Mouse (Mus musculus): Measurements from ENCODE around the gene Tcp11l1. TPM values are rescaled to one million over a fixed set of nuclear protein-coding genes. Genes with fewer than 3 reads are reported as not detected.

Gene Tcp11l1
- total RNA-seq, 2 experiments from 2014 or later = 2.7 to 3.2 TPM

DNA sequence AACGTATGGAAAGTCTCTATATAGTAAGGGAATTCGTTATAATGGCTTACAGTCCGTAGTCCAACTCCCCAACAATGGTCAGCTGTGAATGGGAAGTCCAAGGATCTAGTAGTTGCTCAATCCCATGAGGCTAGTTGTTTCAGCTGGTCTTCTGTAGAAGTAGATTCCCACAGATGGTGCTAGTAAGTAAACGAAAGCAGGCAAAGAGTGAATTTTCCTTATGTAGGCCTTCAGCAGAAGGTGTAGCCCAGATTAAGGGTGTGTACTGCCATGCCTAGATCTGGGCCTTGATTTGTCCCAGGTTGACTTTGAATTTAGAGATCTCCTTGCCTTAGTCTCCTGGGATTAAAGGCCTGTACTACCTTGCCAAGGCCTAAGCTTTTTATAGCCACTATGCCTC, 4.3 kb upstream of the Tcp11l1 start, which contains the start of gene Pin1rt1:
Pin1rt1 (minus strand) TSS at position 101 of the 400 bp plus-strand sequence.
- no peak for ATAC-seq (replicated peaks; ENCODE audit: low FRiP score, poor library complexity, severe bottlenecking)

DNA sequence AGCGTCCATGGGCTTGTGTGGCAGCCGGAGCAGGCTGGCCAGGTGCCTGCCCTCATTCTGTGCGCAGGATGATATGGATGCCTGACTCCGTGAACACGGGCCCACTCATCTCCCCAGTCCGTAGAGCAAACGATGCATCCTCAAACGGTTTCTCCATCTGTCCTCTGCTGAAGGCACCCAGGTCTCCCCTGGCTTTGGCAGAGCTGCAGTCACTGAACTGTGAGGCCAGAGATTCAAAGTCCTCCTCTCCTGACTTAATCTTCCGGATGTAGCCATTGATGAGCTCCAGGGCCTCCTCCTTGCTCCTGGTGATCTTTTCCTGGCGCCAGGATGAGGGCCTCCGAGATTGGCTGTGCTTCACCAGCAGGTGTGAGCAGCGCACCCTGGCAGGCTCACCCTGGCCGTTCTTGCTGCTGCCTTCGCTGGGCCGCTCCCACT, 2.3 kb upstream of the Tcp11l1 start:
- ATAC-seq (replicated peaks; ENCODE audit: low FRiP score, poor library complexity, severe bottlenecking) = no peak

DNA sequence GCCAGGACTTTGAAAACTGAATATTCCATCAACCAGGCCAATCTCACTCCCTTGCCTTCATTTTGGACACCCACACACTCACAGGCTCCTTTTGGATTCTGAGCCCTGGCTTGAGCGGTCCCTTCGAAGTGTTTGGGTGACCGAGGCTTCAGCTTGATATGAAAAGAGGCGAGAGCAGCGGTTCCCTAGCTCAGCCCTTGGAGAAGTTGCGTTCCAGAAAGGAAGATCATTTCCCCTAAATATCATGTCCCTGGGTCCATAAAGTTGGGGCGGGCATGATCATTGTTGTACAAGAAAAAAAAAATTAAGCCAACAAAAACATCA, 479 bp upstream of the Tcp11l1 start:
- ATAC-seq (replicated peaks; ENCODE audit: low FRiP score, poor library complexity, severe bottlenecking) = no peak

DNA sequence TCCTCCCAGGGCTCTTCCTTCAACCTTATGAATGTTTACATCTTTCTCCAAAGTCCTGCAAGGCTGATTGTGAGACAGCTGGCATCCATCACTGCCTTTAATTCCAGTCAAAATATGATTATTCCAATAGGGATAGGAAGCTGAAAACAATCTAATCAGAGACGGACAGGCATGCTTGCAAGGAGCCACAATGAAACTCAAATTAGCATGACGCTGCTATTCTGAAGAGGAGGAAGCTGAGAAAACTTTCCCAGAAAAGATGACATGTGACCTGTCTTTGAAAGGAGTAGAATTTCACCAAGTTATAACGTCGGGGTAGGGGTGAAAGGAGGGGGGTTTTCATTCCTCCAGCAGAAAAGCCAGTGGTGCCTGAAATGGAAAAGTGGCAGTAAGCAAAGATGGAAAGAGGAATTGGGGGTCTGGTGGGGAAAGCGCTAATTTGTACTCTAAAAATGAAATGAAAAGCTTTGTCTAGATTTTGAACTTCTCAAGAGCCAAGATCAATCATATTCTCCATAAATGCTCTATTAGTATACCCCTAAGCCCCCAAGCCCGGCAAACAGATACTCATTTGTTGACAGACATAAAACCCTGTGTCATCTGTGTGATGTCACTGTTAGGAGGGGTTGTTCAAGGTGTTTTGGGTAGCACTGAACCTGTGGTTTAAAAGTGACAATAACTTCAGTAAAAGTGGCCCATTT, 1.1 kb downstream of the Tcp11l1 start:
- ATAC-seq (replicated peaks; ENCODE audit: low FRiP score, poor library complexity, severe bottlenecking) = no peak

DNA sequence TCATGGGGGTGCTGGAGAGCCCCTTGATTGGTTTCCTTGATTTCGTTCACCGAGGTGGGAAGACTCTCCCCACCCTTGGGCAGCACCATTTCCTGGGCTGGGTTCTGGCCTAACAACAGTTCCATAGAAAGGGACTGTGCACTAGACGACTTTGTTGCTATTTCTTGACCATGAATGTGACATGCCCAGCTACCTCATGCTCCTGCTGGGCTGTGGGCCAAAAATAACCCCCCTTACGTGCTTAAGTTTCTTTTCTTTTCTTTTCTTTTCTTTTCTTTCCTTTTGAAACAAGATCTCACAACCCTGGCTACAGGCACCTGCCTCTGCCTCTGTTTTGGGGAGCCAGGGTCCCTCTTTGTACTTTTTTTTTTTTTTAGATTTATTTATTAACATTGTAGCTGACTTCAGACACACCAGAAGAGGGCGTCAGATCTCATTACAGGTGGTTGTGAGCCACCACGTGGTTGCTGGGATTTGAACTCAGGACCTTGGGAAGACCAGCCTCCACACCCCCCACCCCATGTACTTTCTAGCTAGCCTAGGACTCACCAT, 2.1 kb downstream of the Tcp11l1 start:
- no peak for ATAC-seq (replicated peaks; ENCODE audit: low FRiP score, poor library complexity, severe bottlenecking)

DNA sequence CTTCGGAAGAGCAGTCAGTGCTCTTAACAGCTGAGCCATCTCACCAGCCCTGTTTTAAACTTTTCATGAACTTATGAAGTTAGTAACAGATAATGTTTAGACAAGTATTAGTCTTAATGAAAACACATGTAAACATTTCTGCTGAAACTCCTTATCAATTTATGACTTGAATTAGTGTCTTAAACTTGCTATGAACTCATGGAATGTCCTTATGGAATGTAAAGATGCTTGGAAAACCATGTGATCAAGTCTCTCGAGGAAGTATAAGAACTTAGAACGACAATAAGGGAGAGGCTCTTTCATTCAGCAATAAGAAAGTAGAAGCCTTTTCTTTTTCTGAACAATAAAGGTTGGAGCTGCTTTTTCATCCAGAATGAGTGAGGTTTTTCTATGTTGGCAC, 7.6 kb downstream of the Tcp11l1 start:
- ATAC-seq (replicated peaks; ENCODE audit: low FRiP score, poor library complexity, severe bottlenecking) = no peak

DNA sequence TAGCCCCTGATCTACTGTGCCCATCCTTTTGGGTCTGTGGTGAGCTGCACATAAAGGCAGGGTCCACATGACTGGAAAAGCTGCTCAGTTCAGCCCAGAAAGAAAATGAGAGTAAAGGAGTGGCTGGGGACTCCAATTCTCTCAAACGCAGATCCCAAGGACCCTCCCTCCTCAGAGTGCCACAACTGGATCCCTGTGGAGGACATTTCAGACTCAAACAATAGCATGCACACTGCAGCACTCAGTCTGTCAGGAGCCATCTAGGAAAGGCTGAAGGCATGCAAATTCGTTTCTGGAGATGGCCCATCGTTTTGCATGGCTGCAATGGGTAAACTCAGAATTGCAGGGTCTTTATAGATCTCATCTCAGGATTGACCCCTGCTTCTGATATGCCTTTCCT, 8.8 kb downstream of the Tcp11l1 start:
- no peak for ATAC-seq (replicated peaks; ENCODE audit: low FRiP score, poor library complexity, severe bottlenecking)

DNA sequence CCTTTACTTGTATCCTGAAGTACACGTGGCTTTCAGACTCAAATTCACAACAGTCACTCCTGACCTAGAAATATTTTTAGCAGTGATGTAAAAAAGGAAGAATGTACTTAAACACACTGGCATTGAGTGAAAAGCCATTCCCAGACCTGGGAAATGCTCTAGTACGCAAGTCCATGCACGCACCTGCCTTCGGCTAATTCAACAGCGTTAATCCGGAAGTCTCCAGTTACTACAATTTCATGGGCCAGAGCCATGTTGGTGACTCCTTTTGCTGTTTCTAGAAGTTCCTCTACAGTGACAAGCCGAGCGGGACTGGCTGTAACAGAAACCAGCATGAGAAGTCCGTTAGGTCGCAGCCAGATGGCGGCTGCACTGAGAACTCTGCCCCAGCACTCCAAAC, 12.3 kb downstream of the Tcp11l1 start:
- no peak for ATAC-seq (replicated peaks; ENCODE audit: low FRiP score, poor library complexity, severe bottlenecking)

DNA sequence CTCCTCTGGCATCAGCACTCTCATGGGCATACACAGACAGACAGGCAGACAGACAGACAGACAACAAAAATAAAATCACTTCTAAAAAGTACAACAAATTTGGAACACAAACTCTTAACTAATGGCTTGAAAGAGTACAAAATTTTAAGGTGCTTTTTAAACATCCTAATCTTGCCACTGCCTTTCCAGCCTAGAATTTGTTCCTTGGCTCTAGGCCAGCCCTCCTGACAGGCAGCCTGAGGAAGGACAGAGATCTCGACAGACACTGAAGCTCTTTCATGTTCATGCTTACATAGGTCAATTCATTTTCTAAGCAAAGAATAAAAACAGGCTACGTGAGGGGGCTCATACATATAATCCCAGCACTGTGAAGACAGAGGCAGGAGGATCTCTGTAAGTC, 19.4 kb downstream of the Tcp11l1 start:
- ATAC-seq (replicated peaks; ENCODE audit: low FRiP score, poor library complexity, severe bottlenecking) = no peak

DNA sequence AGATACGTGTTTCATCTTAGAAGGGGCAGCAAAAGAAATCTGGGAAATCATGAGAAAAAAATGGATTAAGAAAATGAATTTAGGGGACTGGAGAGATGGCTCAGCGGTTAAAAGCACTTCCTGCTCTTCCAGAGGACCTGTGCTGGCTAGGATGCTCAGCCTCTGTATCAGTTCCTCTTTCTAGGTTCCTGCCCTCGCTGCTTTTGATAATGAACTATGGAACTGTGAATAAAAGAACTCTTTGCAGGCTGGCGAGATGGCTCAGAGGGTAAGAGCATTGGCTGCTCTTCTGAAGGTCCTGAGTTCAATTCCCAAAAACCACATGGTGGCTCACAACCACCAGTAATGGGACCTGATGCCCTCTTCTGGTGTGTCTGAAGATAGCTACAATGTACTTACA, 21.2 kb downstream of the Tcp11l1 start:
- ATAC-seq (replicated peaks; ENCODE audit: low FRiP score, poor library complexity, severe bottlenecking) = no peak

DNA sequence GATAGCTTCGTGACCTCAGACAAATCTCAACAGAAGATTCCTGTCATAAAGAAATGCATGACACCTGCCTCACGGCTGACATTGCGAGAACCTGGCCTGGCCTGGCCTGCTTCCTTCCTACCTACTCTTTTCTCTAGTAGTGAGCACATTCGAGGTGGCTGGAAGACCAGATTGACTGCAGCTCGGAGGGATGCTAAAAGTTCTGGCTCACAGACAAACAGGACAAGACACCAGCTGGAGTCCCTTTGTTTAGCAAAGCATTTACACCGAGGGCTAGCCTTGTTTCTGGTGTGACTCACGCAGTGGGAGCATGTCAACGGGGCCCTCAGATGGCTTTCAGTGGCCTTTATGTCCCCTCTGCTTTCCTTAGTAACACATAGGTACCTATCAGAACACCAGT, 23.2 kb downstream of the Tcp11l1 start:
- ATAC-seq (replicated peaks; ENCODE audit: low FRiP score, poor library complexity, severe bottlenecking) = no peak

DNA sequence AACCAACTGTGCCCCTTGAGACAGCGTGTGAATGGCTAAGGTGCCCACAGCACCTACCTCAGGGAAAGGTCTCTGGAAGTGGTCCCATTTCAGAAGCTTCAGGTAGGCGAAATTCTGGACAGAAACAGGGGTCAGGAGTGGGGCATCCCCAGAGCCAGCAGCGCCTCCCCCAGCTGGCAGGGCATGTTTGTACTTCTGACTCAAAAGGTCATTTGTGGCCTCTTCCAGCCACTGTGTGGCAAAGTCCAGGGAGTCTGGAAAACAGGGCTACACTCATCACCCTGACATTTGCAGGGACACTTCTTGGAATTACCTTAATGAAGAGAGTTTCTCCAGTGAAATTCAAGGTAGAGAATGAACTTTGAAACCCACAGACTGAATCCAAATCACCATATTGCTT, 23.6 kb downstream of the Tcp11l1 start:
- ATAC-seq (replicated peaks; ENCODE audit: low FRiP score, poor library complexity, severe bottlenecking) = no peak

DNA sequence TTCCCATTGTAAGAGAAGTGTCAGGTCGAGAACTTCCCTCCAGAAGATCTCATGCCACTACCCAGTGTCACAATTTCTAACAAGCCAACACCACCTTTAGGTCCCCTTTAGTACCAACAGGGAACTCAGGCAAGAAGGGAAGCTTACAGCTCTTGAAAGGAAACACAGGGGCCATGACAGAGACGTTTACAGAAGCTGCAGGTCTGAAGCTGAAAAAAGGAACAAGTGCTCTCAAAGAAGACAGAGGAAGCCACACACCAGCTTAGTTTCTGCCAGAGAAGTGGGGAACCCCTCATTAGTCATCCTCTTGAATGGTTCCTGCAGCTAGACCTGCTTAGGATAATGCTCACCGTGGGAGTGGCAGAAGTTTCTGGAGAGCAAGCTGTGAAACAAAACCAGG, 24.7 kb downstream of the Tcp11l1 start:
- ATAC-seq (replicated peaks; ENCODE audit: low FRiP score, poor library complexity, severe bottlenecking) = no peak

DNA sequence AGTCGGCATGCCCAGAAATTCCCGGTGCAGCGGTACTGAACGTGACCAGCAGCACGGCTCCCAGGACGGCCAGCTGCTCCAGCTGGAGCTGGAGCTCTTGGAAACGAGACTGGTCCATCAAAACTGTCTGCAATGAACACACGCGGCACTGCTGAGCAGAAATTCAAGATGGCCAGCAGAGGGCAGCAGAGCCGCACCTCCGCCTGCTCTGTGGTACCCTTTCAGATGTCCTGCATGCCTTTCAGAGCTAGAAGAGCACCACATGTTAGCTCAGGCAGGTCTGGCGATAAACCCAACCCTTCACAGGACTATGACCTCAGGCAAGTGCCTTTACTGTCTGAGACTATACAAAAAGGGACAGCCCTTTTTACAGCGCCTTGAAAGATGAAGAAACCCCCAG, 26.6 kb downstream of the Tcp11l1 start:
- peak; percentile 73 for ATAC-seq (replicated peaks; ENCODE audit: low FRiP score, poor library complexity, severe bottlenecking)

DNA sequence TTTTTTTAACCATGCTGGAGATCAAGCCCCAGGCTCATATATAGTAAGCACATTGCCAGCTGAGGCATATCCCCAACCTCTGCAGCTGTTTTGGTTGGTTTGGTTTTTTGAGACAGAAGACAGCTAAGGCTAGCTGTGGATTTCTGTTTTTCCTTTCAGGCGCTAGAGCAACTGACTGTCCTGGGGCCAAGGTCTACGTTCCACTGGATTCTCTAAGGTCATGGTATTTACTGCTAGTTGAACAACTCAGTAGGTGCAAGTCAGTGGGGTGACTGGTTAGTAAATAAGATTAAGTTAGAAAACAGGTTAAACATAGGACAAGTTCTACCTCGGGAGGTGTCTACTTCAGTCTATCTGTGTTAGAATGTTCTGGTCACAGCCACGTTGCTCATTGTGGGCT, 27.2 kb downstream of the Tcp11l1 start:
- no peak for ATAC-seq (replicated peaks; ENCODE audit: low FRiP score, poor library complexity, severe bottlenecking)

DNA sequence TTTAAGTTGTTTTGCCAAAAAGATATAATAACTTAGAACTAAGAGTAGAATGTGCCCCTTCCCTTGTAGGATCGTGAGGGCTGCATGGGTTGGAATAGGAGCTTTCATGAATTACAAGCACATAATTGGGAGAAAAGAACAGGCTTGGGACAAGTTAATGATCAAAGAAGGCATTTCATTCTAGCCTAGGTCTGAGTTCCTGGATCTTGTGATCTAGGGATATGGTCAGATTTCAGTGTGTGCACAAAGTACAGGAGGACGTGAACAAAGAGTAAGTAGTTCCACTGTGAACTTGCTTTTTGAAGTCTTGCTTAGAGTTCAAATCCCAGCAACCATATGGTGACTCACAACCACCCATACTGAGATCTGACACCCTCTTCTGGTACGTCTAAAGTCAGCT, 34.6 kb downstream of the Tcp11l1 start:
- ATAC-seq (replicated peaks; ENCODE audit: low FRiP score, poor library complexity, severe bottlenecking) = no peak

DNA sequence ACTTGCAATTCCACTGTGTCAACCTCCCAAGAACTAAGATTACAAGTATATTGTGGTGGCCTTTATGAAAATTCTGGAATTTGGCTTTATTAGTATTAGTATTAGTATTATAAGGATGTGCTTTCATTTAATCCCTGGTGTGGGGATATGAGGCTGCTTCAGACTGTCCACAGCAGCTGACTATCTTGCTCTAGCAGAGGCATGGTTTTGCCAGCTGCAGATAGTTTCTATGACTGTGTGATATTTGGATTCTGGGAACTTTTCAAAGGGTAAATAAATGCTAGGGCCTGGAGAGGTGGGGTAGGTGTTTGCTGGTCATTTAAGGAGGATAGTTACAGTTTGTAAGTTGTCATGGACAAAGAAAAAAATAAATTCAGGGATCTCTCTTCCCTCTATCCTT, 40.2 kb downstream of the Tcp11l1 start:
- no peak for ATAC-seq (replicated peaks; ENCODE audit: low FRiP score, poor library complexity, severe bottlenecking)

DNA sequence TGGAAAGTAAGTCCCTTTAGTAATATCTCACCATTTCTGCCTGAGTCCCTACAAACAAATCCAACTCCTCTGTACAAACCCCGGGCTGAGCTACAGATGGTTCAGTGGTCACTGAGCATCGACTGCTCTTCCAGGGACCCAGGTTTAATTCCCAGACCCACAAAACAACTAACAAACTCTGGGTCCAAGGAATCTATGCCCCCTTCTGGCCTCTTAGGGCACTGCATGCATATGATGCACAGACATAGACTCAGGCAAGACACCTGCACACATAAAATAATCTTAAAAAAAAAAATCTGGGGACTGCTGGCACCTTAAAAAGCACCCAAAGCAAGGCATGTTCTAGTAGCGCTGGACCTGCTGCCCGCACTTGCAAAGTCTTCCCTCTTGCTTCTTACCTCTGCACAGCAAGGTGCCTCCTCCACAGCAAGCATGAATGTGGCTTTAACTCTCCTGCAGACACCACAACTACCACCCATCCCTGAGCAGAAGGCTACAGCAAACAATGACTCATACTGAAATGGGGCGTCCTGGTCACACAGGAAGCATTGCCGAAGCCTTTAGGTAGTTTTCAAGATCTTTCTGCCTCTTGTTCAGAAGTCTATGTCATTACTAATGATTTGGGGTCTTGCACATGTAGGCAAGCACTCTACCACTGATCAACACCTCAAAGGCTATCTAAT, 42.7 kb downstream of the Tcp11l1 start:
- ATAC-seq (replicated peaks; ENCODE audit: low FRiP score, poor library complexity, severe bottlenecking) = no peak

DNA sequence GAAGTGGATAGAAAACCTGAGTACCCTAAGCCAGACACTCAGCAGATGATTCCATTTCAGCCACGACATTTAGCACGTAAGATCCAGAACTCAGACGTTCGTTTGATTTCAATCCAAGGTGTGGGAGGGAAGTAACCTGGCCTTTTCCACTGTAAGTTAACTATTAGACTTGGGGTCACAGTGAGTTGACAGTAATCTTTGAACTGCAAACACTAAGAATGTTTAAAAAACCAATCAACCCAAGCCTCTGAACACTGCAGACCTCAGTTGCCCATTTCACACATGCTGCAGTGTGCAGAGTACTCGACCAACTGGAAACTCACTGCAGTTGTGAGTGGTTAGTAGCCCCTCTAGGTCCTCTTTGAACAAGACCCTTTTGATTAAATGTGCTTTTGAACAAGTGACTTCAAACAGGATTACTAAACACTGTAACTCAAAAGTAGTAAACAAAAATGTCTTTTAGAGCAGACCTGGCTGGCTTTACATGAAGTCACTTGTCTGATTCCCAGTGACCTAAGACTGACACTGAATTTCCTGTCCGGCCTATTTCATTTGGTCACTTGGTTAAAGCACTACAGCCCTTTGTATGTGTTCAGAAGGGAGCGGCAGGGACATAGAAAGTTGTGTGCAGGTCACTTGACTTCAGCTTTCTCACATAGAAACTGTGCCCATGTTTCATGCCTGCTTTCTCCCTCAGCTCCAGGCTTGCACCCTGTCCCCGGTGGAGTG, 48.4 kb downstream of the Tcp11l1 start:
- ATAC-seq (replicated peaks; ENCODE audit: low FRiP score, poor library complexity, severe bottlenecking) = no peak

DNA sequence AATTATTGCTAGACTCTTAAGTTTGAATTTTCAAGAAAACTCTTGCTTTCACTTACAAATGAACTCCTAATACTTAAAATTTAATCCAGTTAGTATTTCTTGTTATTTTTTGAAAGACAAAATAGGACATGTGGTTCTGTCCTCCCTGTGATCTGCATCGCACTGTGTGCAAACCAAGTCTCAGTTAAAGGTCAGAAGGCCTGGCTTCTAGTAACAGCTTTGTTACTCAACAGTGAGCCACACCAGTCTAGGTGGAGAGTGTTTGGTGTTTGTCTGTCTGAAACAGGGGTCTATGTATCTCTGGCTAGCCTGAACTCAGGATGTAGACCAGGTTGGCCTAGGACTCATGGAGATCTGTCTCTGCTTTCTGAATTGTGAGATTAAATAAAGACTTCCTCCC, 53.3 kb downstream of the Tcp11l1 start:
- no peak for ATAC-seq (replicated peaks; ENCODE audit: low FRiP score, poor library complexity, severe bottlenecking)
